Mouse (Mus musculus) C2C12 (cell line): ENCODE measurements around the gene Kat2a.

Experiments
- CEBPB ChIP-seq: IDR thresholded peaks from one replicate; pipeline ENCODE4 v1.6.1; 2011; ENCODE audit warnings: low read depth, mild to moderate bottlenecking, control low read depth, moderate library complexity
- CTCF ChIP-seq: IDR thresholded peaks from one replicate; pipeline ENCODE4 v1.5.1; 2011; ENCODE audit not compliant: control insufficient read depth, insufficient read depth, insufficient read length
- MAX ChIP-seq: IDR thresholded peaks from one replicate; pipeline ENCODE4 v1.6.1; 2011; ENCODE audit warnings: mild to moderate bottlenecking, control low read depth

DNA sequence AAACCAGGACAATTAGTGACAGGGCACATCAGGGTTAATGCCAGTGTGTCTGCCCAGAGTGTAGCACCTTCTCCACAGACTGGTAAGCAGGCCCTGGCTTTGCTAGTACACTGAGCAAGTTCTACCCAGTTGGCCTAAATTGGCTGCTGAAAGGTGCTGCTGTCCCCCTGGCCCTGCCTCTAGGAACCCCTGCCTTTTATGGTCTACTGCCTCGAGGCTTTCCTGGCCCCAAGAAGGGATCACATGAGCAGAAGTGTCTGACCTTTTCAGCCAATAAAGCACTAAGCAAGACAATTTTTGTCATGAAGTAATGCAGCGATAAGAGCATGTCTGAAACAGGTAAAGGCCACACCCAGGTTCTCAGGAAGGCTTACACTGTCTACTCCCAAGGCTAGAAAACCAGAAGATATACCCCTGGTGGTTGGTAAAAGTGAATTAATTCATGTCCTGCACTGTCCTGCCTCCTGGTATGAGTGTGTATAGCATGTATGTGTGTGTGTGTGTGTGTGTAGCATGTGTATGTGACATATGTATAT, 10.3 kb upstream of the Kat2a start:
- no peak for TF ChIP-seq MAX
- no peak for TF ChIP-seq CEBPB
- TF ChIP-seq CTCF = no peak
